Mouse (Mus musculus) heart, postnatal 0 days (tissue): ENCODE measurements around the gene Olfr710.
"Not testable (repeated sequence)": the region's sequence is repeated elsewhere in the genome, so short reads cannot be mapped to it uniquely, and the experiment has no call there.

Experiments
- CTCF ChIP-seq: IDR thresholded peaks from 2 replicates; pipeline ENCODE4 v1.5.1; 2016; ENCODE audit warnings: antibody characterized with exemption, control low read depth, low read depth
- EP300 ChIP-seq: IDR thresholded peaks from 2 replicates; pipeline ENCODE4 v1.6.1; 2016; ENCODE audit warnings: antibody characterized with exemption, low read depth

DNA sequence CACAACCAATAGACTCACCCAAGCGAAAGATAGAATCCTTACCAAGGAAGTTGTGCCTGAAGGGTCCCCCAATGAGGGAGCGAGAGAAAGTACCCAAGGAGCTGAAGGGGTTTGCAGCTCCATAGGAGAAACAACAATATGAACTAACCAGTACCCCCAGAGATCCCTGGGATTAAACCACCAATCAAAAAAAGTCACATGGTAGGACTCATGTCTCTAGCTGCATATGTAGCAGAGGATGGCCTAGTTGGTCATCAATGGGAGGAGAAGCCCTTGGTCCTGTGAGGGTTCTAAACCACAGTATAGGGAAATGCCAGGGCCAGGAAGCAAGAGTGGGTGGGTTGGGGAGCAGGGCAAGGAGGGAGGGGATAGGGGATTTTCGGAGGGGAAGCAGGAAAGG, 47.0 kb downstream of the Olfr710 start, which contains the start of gene Olfr707:
- not testable (repeated sequence) for TF ChIP-seq CTCF, EP300
